Mouse (Mus musculus) E14TG2a.4 (cell line): Measurements from ENCODE around the gene Get4.

Experiments
- CTCF ChIP-seq: conservative IDR thresholded peaks from 2 replicates; pipeline ENCODE4 v1.5.1; 2014; ENCODE audit warnings: low read length
- NANOG ChIP-seq: IDR thresholded peaks from 2 replicates; pipeline ENCODE4 v1.6.1; 2014; ENCODE audit warnings: borderline replicate concordance, low read length, mixed read lengths
- POU5F1 ChIP-seq: IDR thresholded peaks from 2 replicates; pipeline ENCODE4 v1.6.1; 2014; ENCODE audit warnings: low read length, borderline replicate concordance

GRCm38 (mm10) chr5:139282191-139282590, 30.1 kb downstream of the Get4 start:
- TF ChIP-seq CTCF: peak; percentile 76
- TF ChIP-seq NANOG: no peak
- TF ChIP-seq POU5F1: no peak
